Mouse (Mus musculus) midbrain, embryonic 11.5 days (tissue): ENCODE results near the gene Tmem258. TPM values are rescaled to one million over a fixed set of nuclear protein-coding genes. Genes with fewer than 3 reads are reported as not detected.
A peak's percentile ranks its signal among the peaks of the same experiment; 100 is the strongest.

Experiments
- ATAC-seq: fragments of 200-750 bp; cut with Nextera tagmentation; 2 replicates; pipeline ENCODE4 v1.8.0; 2017; ENCODE audit warnings: moderate TSS enrichment, moderate library complexity; ENCODE audit not compliant: low FRiP score
- DNase-seq: peaks from one replicate; pipeline ENCODE4 v3.0.0; 2015; ENCODE audit warnings: low spot score; ENCODE audit errors: missing footprints
- H3K27ac ChIP-seq: fragments of 300-500 bp; sonication (generic); 2 replicates; pipeline ENCODE4 v1.5.1; 2014; ENCODE audit warnings: low read depth, low read length
- H3K27me3 ChIP-seq: fragments of 300-500 bp; sonication (generic); 2 replicates; pipeline ENCODE4 v1.6.1; 2014; ENCODE audit warnings: mild to moderate bottlenecking, low read length, moderate library complexity, mixed read lengths; ENCODE audit not compliant: control insufficient read depth, insufficient read depth
- H3K36me3 ChIP-seq: fragments of 300-500 bp; sonication (generic); 2 replicates; pipeline ENCODE4 v1.6.1; 2014; ENCODE audit warnings: mild to moderate bottlenecking, low read length, moderate library complexity, mixed read lengths; ENCODE audit not compliant: control insufficient read depth, insufficient read depth
- H3K4me1 ChIP-seq: fragments of 300-500 bp; sonication (generic); 2 replicates; pipeline ENCODE4 v1.6.1; 2014; ENCODE audit warnings: low read length; ENCODE audit not compliant: control insufficient read depth, insufficient read depth
- H3K4me2 ChIP-seq: fragments of 300-500 bp; sonication (generic); 2 replicates; pipeline ENCODE4 v1.6.1; 2014; ENCODE audit warnings: mild to moderate bottlenecking, moderate library complexity
- H3K4me3 ChIP-seq: fragments of 300-500 bp; sonication (generic); 2 replicates; pipeline ENCODE4 v1.5.1; 2014; ENCODE audit warnings: low read depth, low read length
- H3K9ac ChIP-seq: fragments of 300-500 bp; sonication (generic); 2 replicates; pipeline ENCODE4 v1.6.1; 2014; ENCODE audit warnings: low read length
- H3K9me3 ChIP-seq: fragments of 300-500 bp; sonication (generic); 2 replicates; pipeline ENCODE4 v1.6.1; 2016; ENCODE audit warnings: low read length; ENCODE audit not compliant: control insufficient read depth
- WGBS: fragments of 180-500 bp; shearing (Covaris S2); extraction: QIAGEN DNeasy Blood & Tissue Kit; methylation state at CpG from one replicate; pipeline ENCODE4 v1.1.7; 2014; 5-methylcytosine and 5-hydroxymethylcytosine counted together
- polyA plus RNA-seq: library from polyadenylated mRNA; unstranded; fragments of >200 nt; fragmentation: Nextera tagmentation; extraction: Ambion mirVana; gene quantifications from 2 replicates; pipeline ENCODE4 v1.2.1, GENCODE M21; 2014

Tmem258 gene
- polyA plus RNA-seq, 1 experiment from 2014 or later, result 352 TPM

GRCm38 (mm10) chr19:10205051-10205450 is 1.2 kb downstream of the Tmem258 start:
- H3K27me3 ChIP-seq, result no peaks in the 10 kb centered on the region
- ATAC-seq, result no peak
- 84% methylated on average over 6 of the region's 6 CpGs for WGBS
- DNase-seq, result no peak
- peak overlapping the region; percentile 94 for H3K4me2 ChIP-seq
- no peaks in the 10 kb centered on the region for H3K9me3 ChIP-seq
- no peak overlapping the region for H3K9ac ChIP-seq
- H3K4me3 ChIP-seq, result no peak overlapping the region; the same call in 1 of the 2 replicates
- H3K4me1 ChIP-seq, result peaks cover 12% of the 10 kb centered on the region
- H3K36me3 ChIP-seq, result peaks cover 7% of the 10 kb centered on the region
- H3K27ac ChIP-seq, result no peak overlapping the region

- DNase-seq, result no peak
- peaks cover 4% of the 10 kb centered on the region; the same call in 1 of the 2 replicates for H3K36me3 ChIP-seq
- no peak overlapping the region for H3K9ac ChIP-seq
- H3K4me2 ChIP-seq, result no peak overlapping the region
- WGBS, result 87% methylated on average over 3 of the region's 3 CpGs
- peaks cover 3% of the 10 kb centered on the region for H3K4me1 ChIP-seq
- no peaks in the 10 kb centered on the region for H3K27me3 ChIP-seq
- no peak overlapping the region for H3K27ac ChIP-seq
- no peak for ATAC-seq
- no peaks in the 10 kb centered on the region for H3K9me3 ChIP-seq
- H3K4me3 ChIP-seq, result no peak overlapping the region
Observed at GRCm38 (mm10) chr19:10208851-10209250, 5.0 kb downstream of the Tmem258 start.

- peaks cover 4% of the 10 kb centered on the region; the same call in 1 of the 2 replicates for H3K36me3 ChIP-seq
- 90% methylated on average over 4 of the region's 4 CpGs for WGBS
- no peak overlapping the region for H3K9ac ChIP-seq
- no peak for DNase-seq
- ATAC-seq, result no peak
- no peaks in the 10 kb centered on the region for H3K27me3 ChIP-seq
- no peak overlapping the region for H3K27ac ChIP-seq
- H3K4me2 ChIP-seq, result no peak overlapping the region
- no peaks in the 10 kb centered on the region for H3K4me1 ChIP-seq
- no peaks in the 10 kb centered on the region for H3K9me3 ChIP-seq
- H3K4me3 ChIP-seq, result no peak overlapping the region
Observed at GRCm38 (mm10) chr19:10210885-10211284, 7.1 kb downstream of the Tmem258 start.

GRCm38 (mm10) chr19:10213796-10214471 is 10.1 kb downstream of the Tmem258 start:
- H3K4me3 ChIP-seq, result no peak overlapping the region
- peaks cover 2% of the 10 kb centered on the region; the same call in 1 of the 2 replicates for H3K36me3 ChIP-seq
- ATAC-seq (no peak), DNase-seq (no peak)
- no peak overlapping the region for H3K9ac ChIP-seq
- no peak overlapping the region for H3K27ac ChIP-seq
- H3K9me3 ChIP-seq, result no peaks in the 10 kb centered on the region
- H3K4me2 ChIP-seq, result no peak overlapping the region
- no peaks in the 10 kb centered on the region for H3K4me1 ChIP-seq
- H3K27me3 ChIP-seq, result no peaks in the 10 kb centered on the region
- 91% methylated on average over 10 of the region's 10 CpGs for WGBS

- no peak overlapping the region for H3K4me2 ChIP-seq
- no peak for DNase-seq
- H3K36me3 ChIP-seq, result peaks cover 2% of the 10 kb centered on the region; the same call in 1 of the 2 replicates
- 83% methylated on average over 8 of the region's 8 CpGs for WGBS
- H3K9me3 ChIP-seq, result no peaks in the 10 kb centered on the region
- no peak overlapping the region for H3K4me3 ChIP-seq
- no peak for ATAC-seq
- H3K27me3 ChIP-seq, result no peaks in the 10 kb centered on the region
- no peaks in the 10 kb centered on the region for H3K4me1 ChIP-seq
- no peak overlapping the region for H3K27ac ChIP-seq
- no peak overlapping the region for H3K9ac ChIP-seq
Observed at GRCm38 (mm10) chr19:10216101-10216500, 12.3 kb downstream of the Tmem258 start.

- Histone ChIP-seq H3K4me1 (no peaks in the 10 kb centered on the region), H3K4me3 (no peak overlapping the region), H3K9me3 (no peaks in the 10 kb centered on the region), H3K27me3 (no peaks in the 10 kb centered on the region), H3K4me2 (no peak overlapping the region), H3K36me3 (no peaks in the 10 kb centered on the region), H3K27ac (no peak overlapping the region), H3K9ac (no peak overlapping the region)
- ATAC-seq, result peak; percentile 34; the same call in 1 of the 2 replicates
- DNase-seq, result peak; percentile 94
- WGBS, result 53% methylated on average over 3 of the region's 3 CpGs
Observed at GRCm38 (mm10) chr19:10219108-10219507, 15.3 kb downstream of the Tmem258 start.

GRCm38 (mm10) chr19:10219593-10219992 is 15.8 kb downstream of the Tmem258 start:
- H3K4me2 ChIP-seq, result no peak overlapping the region
- no peak for ATAC-seq
- WGBS, result 79% methylated on average over 6 of the region's 6 CpGs
- H3K36me3 ChIP-seq, result no peaks in the 10 kb centered on the region
- H3K9me3 ChIP-seq, result no peaks in the 10 kb centered on the region
- H3K9ac ChIP-seq, result no peak overlapping the region
- no peak overlapping the region for H3K27ac ChIP-seq
- no peak overlapping the region for H3K4me3 ChIP-seq
- no peaks in the 10 kb centered on the region; the same call in 1 of the 2 replicates for H3K4me1 ChIP-seq
- H3K27me3 ChIP-seq, result no peaks in the 10 kb centered on the region
- no peak for DNase-seq

- no peaks in the 10 kb centered on the region for H3K36me3 ChIP-seq
- peaks cover 8% of the 10 kb centered on the region for H3K4me1 ChIP-seq
- no peak overlapping the region for H3K4me2 ChIP-seq
- ATAC-seq, result no peak
- no peak overlapping the region for H3K4me3 ChIP-seq
- no peak for DNase-seq
- no peaks in the 10 kb centered on the region for H3K9me3 ChIP-seq
- H3K27me3 ChIP-seq, result no peaks in the 10 kb centered on the region
- no peak overlapping the region for H3K9ac ChIP-seq
- 66% methylated on average over 4 of the region's 4 CpGs for WGBS
- no peak overlapping the region for H3K27ac ChIP-seq
Observed at GRCm38 (mm10) chr19:10221585-10221984, 17.8 kb downstream of the Tmem258 start.

- no peak overlapping the region for H3K27ac ChIP-seq
- no peak for ATAC-seq
- DNase-seq, result no peak
Observed at GRCm38 (mm10) chr19:10222656-10223055, 18.8 kb downstream of the Tmem258 start.

More at GRCm38 (mm10) chr19:10222656-10223055, 18.8 kb downstream of the Tmem258 start:
- Histone ChIP-seq H3K4me2 (no peak overlapping the region), H3K27me3 (no peaks in the 10 kb centered on the region), H3K9ac (no peak overlapping the region), H3K9me3 (no peaks in the 10 kb centered on the region), H3K4me3 (no peak overlapping the region), H3K36me3 (no peaks in the 10 kb centered on the region), H3K4me1 (peaks cover 8% of the 10 kb centered on the region)
- 48% methylated on average over 8 of the region's 8 CpGs for WGBS
